Mouse (Mus musculus): ENCODE results near the gene Prr29. TPM values are rescaled to one million over a fixed set of nuclear protein-coding genes. Genes with fewer than 3 reads are reported as not detected.
"Not testable (repeated sequence)": the region's sequence is repeated elsewhere in the genome, so short reads cannot be mapped to it uniquely, and the experiment has no call there.

Gene Prr29
- polyA plus RNA-seq, 1 experiment from 2014 or later: 0.39 TPM

DNA sequence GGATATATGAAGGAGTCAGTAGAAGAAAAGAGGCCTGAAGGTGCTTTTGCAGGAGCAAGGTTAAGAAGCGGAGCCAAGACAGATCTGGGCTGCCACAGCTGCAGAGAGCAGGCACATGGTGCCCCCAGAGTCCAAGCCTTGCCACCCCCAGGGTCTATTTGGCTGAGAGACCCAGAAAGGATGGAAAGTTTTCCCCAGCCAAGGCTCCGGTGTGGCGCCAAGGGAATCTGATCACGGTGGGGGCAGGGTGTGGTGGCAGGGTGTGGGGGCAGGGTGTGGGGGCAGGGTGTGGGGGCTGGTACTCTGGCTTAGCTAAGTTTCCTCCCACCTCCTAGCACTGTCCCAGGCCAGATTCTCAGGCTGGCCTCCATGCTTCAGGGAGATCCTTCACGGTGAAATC lies 36.8 kb upstream of the Prr29 start:
- no peak for TF ChIP-seq CTCF (IDR thresholded peaks at IDR 0.05; ENCODE audit: low read depth)
- Histone ChIP-seq H3K4me3 (ENCODE audit: low read depth, low read length) (no peak overlapping the region), H3K4me1 (ENCODE audit: insufficient read depth) (no peaks in the 10 kb centered on the region), H3K27me3 (ENCODE audit: insufficient read depth, low read length) (no peaks in the 10 kb centered on the region), H3K4me2 (no peak overlapping the region), H3K27ac (ENCODE audit: low read depth) (no peak overlapping the region), H3K36me3 (ENCODE audit: insufficient read depth) (no peaks in the 10 kb centered on the region), H3K9me3 (ENCODE audit: low read depth, low read length) (no peaks in the 10 kb centered on the region), H3K9ac (no peak overlapping the region)
- DNase-seq (no peak), ATAC-seq (ENCODE audit: insufficient read depth) (no peak)
- WGBS: 32% methylated on average over 5 of the region's 5 CpGs

GRCm38 (mm10) chr11:106329128-106329527 lies 36.1 kb upstream of the Prr29 start:
- Histone ChIP-seq H3K9ac (no peak overlapping the region; the same call in 1 of the 2 replicates), H3K36me3 (ENCODE audit: insufficient read depth) (no peaks in the 10 kb centered on the region), H3K4me3 (ENCODE audit: low read depth, low read length) (no peak overlapping the region), H3K27ac (ENCODE audit: low read depth) (no peak overlapping the region), H3K9me3 (ENCODE audit: low read depth, low read length) (no peaks in the 10 kb centered on the region), H3K4me1 (ENCODE audit: insufficient read depth) (no peaks in the 10 kb centered on the region), H3K4me2 (no peak overlapping the region), H3K27me3 (ENCODE audit: insufficient read depth, low read length) (no peaks in the 10 kb centered on the region)
- TF ChIP-seq CTCF (IDR thresholded peaks at IDR 0.05; ENCODE audit: low read depth): no peak
- ATAC-seq (ENCODE audit: insufficient read depth): no peak
- DNase-seq: no peak
- WGBS: 37% methylated on average over 6 of the region's 6 CpGs

GRCm38 (mm10) chr11:106329682-106330081 lies 35.6 kb upstream of the Prr29 start:
- H3K27me3 ChIP-seq (ENCODE audit: insufficient read depth, low read length): no peaks in the 10 kb centered on the region
- no peaks in the 10 kb centered on the region for H3K4me1 ChIP-seq (ENCODE audit: insufficient read depth)
- H3K4me3 ChIP-seq (ENCODE audit: low read depth, low read length): no peak overlapping the region
- no peak overlapping the region for H3K27ac ChIP-seq (ENCODE audit: low read depth)
- no peak overlapping the region for H3K4me2 ChIP-seq
- DNase-seq: peak; percentile 77
- no peaks in the 10 kb centered on the region for H3K36me3 ChIP-seq (ENCODE audit: insufficient read depth)
- ATAC-seq (ENCODE audit: insufficient read depth): no peak
- WGBS: 53% methylated on average over 7 of the region's 7 CpGs
- H3K9ac ChIP-seq: no peak overlapping the region
- no peaks in the 10 kb centered on the region for H3K9me3 ChIP-seq (ENCODE audit: low read depth, low read length)
- peak; percentile 68 for TF ChIP-seq CTCF (IDR thresholded peaks at IDR 0.05; ENCODE audit: low read depth)

DNA sequence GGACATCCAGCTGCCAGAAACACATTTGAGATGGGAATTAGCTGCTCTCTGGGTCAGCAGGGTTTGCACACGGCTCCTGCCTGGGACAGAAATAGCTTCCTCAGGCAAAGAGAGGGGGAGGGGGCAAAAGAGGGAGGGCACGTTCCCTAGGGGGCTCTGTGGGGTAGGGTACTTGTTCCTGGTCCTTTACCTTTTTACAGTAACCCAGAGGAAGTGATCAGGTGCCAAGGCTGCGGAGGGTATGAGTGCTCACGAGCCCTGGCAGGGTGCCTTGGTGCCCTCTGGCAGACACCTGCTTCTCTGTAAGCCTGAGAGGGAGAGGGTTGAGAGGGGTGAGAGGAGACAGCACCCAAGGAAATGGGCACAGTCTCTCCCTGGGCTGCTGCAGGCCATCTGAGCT lies 32.8 kb upstream of the Prr29 start:
- H3K4me2 ChIP-seq: no peak overlapping the region
- H3K9ac ChIP-seq: no peak overlapping the region
- no peaks in the 10 kb centered on the region for H3K4me1 ChIP-seq (ENCODE audit: insufficient read depth)
- H3K9me3 ChIP-seq (ENCODE audit: low read depth, low read length): no peaks in the 10 kb centered on the region
- no peak for DNase-seq
- no peak overlapping the region for H3K27ac ChIP-seq (ENCODE audit: low read depth)
- no peak for ATAC-seq (ENCODE audit: insufficient read depth)
- H3K4me3 ChIP-seq (ENCODE audit: low read depth, low read length): no peak overlapping the region
- TF ChIP-seq CTCF (IDR thresholded peaks at IDR 0.05; ENCODE audit: low read depth): no peak
- 37% methylated on average over 4 of the region's 4 CpGs for WGBS
- no peaks in the 10 kb centered on the region for H3K27me3 ChIP-seq (ENCODE audit: insufficient read depth, low read length)
- H3K36me3 ChIP-seq (ENCODE audit: insufficient read depth): no peaks in the 10 kb centered on the region

- Histone ChIP-seq H3K9me3 (ENCODE audit: low read depth, low read length) (no peaks in the 10 kb centered on the region), H3K4me2 (no peak overlapping the region), H3K36me3 (ENCODE audit: insufficient read depth) (no peaks in the 10 kb centered on the region), H3K4me3 (ENCODE audit: low read depth, low read length) (no peak overlapping the region), H3K27me3 (ENCODE audit: insufficient read depth, low read length) (no peaks in the 10 kb centered on the region), H3K9ac (no peak overlapping the region), H3K27ac (ENCODE audit: low read depth) (no peak overlapping the region), H3K4me1 (ENCODE audit: insufficient read depth) (no peaks in the 10 kb centered on the region)
- ATAC-seq (ENCODE audit: insufficient read depth) (no peak), DNase-seq (no peak)
- WGBS: 4% methylated on average over 2 of the region's 2 CpGs
- no peak for TF ChIP-seq CTCF (IDR thresholded peaks at IDR 0.05; ENCODE audit: low read depth)
Measured at GRCm38 (mm10) chr11:106334066-106334465, 31.2 kb upstream of the Prr29 start.

DNA sequence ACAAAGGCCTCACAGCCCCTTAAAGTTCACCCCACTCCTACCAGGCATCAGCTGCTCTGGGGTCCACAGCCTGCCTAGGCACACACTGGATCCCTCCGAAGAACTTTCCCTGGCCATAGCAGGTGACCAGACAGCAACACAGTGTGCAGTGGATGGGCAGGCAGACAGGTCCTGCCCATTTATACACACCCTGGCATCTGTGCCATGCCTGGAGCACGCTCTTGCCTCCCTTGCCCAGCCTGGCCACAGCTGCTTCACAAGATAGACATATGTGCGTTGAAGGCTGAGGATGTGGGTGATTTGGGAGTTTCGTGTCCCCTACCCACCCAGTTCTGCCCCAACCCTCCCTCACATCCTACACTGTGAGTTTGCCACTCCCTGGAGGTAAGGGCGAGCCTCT lies 27.2 kb upstream of the Prr29 start:
- H3K27me3 ChIP-seq (ENCODE audit: insufficient read depth, low read length): no peaks in the 10 kb centered on the region
- WGBS: 69% methylated on average over 5 of the region's 5 CpGs
- no peak for ATAC-seq (ENCODE audit: insufficient read depth)
- H3K4me1 ChIP-seq (ENCODE audit: insufficient read depth): no peaks in the 10 kb centered on the region
- no peak overlapping the region for H3K27ac ChIP-seq (ENCODE audit: low read depth)
- H3K36me3 ChIP-seq (ENCODE audit: insufficient read depth): no peaks in the 10 kb centered on the region
- no peak overlapping the region for H3K4me3 ChIP-seq (ENCODE audit: low read depth, low read length)
- DNase-seq: no peak
- H3K4me2 ChIP-seq: no peak overlapping the region
- no peak overlapping the region for H3K9ac ChIP-seq
- H3K9me3 ChIP-seq (ENCODE audit: low read depth, low read length): no peaks in the 10 kb centered on the region
- no peak for TF ChIP-seq CTCF (IDR thresholded peaks at IDR 0.05; ENCODE audit: low read depth)

GRCm38 (mm10) chr11:106338870-106339269 lies 26.4 kb upstream of the Prr29 start:
- Histone ChIP-seq H3K36me3 (ENCODE audit: insufficient read depth) (no peaks in the 10 kb centered on the region), H3K4me3 (ENCODE audit: low read depth, low read length) (no peak overlapping the region), H3K27me3 (ENCODE audit: insufficient read depth, low read length) (no peaks in the 10 kb centered on the region), H3K4me2 (no peak overlapping the region), H3K9ac (no peak overlapping the region), H3K27ac (ENCODE audit: low read depth) (no peak overlapping the region), H3K9me3 (ENCODE audit: low read depth, low read length) (no peaks in the 10 kb centered on the region), H3K4me1 (ENCODE audit: insufficient read depth) (no peaks in the 10 kb centered on the region)
- ATAC-seq (ENCODE audit: insufficient read depth) (no peak), DNase-seq (no peak)
- no peak for TF ChIP-seq CTCF (IDR thresholded peaks at IDR 0.05; ENCODE audit: low read depth)
- 74% methylated on average over 7 of the region's 7 CpGs for WGBS

DNA sequence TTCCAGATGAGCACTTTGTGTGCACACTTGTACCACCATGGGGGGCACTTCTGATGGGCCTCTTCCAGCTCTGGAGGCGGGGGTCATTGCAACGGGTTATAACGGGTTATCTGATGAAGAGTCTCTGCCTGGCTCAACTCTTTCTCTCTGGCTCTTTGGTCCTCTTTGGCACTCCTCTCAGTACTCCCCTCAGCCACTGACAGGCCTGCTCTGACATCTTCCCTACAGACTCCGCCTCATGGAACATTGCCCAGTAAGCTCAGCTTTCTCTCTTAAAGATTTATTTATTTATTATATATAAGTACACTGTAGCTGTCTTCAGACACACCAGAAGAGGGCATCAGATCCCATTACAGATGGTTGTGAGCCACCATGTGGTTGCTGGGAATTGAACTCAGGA lies 25.9 kb upstream of the Prr29 start:
- not testable (repeated sequence) for H3K9ac ChIP-seq; H3K9me3 ChIP-seq (ENCODE audit: low read depth, low read length); H3K36me3 ChIP-seq (ENCODE audit: insufficient read depth); H3K27ac ChIP-seq (ENCODE audit: low read depth); H3K4me2 ChIP-seq; H3K27me3 ChIP-seq (ENCODE audit: insufficient read depth, low read length); H3K4me1 ChIP-seq (ENCODE audit: insufficient read depth); H3K4me3 ChIP-seq (ENCODE audit: low read depth, low read length)
- 75% methylated on average over 4 of the region's 4 CpGs for WGBS
- DNase-seq (peak; percentile 78), ATAC-seq (ENCODE audit: insufficient read depth) (0 out of 2 replicates have a peak, but pooled peaks have one; percentile 44)
